10 mouse cellular contexts compared by ENCODE assay signal in genomic region chr6:51060848-51061535, GRCm38 (mm10).
DNase-seq lines count a peak whose midpoint lies in the region; ATAC-seq and TF ChIP-seq lines count a peak whose summit lies in the region.
"Had no signal": no experiment of that assay in that cellular context is flagged by ENCODE, and none has a peak within 500 bp of the region (broad histone marks: within the 10 kb centered on the region; RNA-seq: fewer than 3 reads in every experiment).

No protein-coding gene starts in this region.

- H3K9me3 ChIP-seq in lung, postnatal 0 days (ENCODE audit: low read length): no peaks in the 10 kb centered on the region
- H3K9me3 ChIP-seq in embryonic facial prominence, embryonic 11.5 days (replicated peaks; ENCODE audit: control insufficient read depth, low read length): no peaks in the 10 kb centered on the region
- no peaks in the 10 kb centered on the region for H3K9me3 ChIP-seq in forebrain, embryonic 13.5 days (replicated peaks)
- no peaks in the 10 kb centered on the region for H3K9me3 ChIP-seq in limb, embryonic 12.5 days

- TF ChIP-seq EP300 in lung, postnatal 0 days (IDR thresholded peaks at IDR 0.05): no peak

- no peak overlapping the region for H3K4me2 ChIP-seq in lung, postnatal 0 days (replicated peaks; ENCODE audit: low read depth, low read length)
- H3K4me2 ChIP-seq in embryonic facial prominence, embryonic 11.5 days (ENCODE audit: low read depth, low read length): no peak overlapping the region
- no peak overlapping the region for H3K4me2 ChIP-seq in forebrain, embryonic 13.5 days
- H3K4me2 ChIP-seq in limb, embryonic 12.5 days: no peak overlapping the region
- H3K4me2 ChIP-seq: lung, embryonic 14.5 days had no signal

- no peak for ATAC-seq in lung, postnatal 0 days
- no peak for ATAC-seq in embryonic facial prominence, embryonic 11.5 days (replicated peaks; ENCODE audit: insufficient number of reproducible peaks, low FRiP score, low TSS enrichment, low read depth)
- ATAC-seq in forebrain, embryonic 13.5 days: no peak
- no peak for ATAC-seq in limb, embryonic 12.5 days (ENCODE audit: insufficient number of reproducible peaks, insufficient read depth, low FRiP score, low TSS enrichment, low read depth)

- no peak for TF ChIP-seq CTCF in lung, postnatal 0 days (IDR thresholded peaks at IDR 0.05)

- WGBS in lung, postnatal 0 days: 56% methylated on average over 17 of the region's 17 CpGs
- 44% methylated on average over 17 of the region's 17 CpGs for WGBS in embryonic facial prominence, embryonic 11.5 days
- WGBS in forebrain, embryonic 13.5 days: 44% methylated on average over 17 of the region's 17 CpGs
- WGBS in limb, embryonic 12.5 days: 49% methylated on average over 17 of the region's 17 CpGs

- H3K36me3 ChIP-seq in lung, postnatal 0 days (ENCODE audit: insufficient read depth, low read length): no peaks in the 10 kb centered on the region
- H3K36me3 ChIP-seq in embryonic facial prominence, embryonic 11.5 days (replicated peaks; ENCODE audit: control insufficient read depth, insufficient read depth, low read depth, low read length): no peaks in the 10 kb centered on the region
- no peaks in the 10 kb centered on the region for H3K36me3 ChIP-seq in forebrain, embryonic 13.5 days (ENCODE audit: poor library complexity, severe bottlenecking)
- no peaks in the 10 kb centered on the region for H3K36me3 ChIP-seq in limb, embryonic 12.5 days

- H3K4me3 ChIP-seq in lung, postnatal 0 days (ENCODE audit: low read depth, low read length): no peak overlapping the region
- H3K4me3 ChIP-seq in embryonic facial prominence, embryonic 11.5 days (ENCODE audit: low read depth, low read length): no peak overlapping the region
- H3K4me3 ChIP-seq in forebrain, embryonic 13.5 days: no peak overlapping the region
- H3K4me3 ChIP-seq in limb, embryonic 12.5 days (replicated peaks): no peak overlapping the region

- H3K4me1 ChIP-seq in lung, postnatal 0 days (ENCODE audit: insufficient read depth, low read depth, low read length): no peaks in the 10 kb centered on the region
- no peaks in the 10 kb centered on the region; the same call in 1 of the 2 replicates for H3K4me1 ChIP-seq in embryonic facial prominence, embryonic 11.5 days (ENCODE audit: control insufficient read depth, insufficient read depth, low read length)
- H3K4me1 ChIP-seq in forebrain, embryonic 13.5 days: peaks cover 48% of the 10 kb centered on the region
- peaks cover 51% of the 10 kb centered on the region for H3K4me1 ChIP-seq in limb, embryonic 12.5 days (replicated peaks)

- H3K27ac ChIP-seq in lung, postnatal 0 days (ENCODE audit: low read length): no peak overlapping the region
- 0 out of 2 replicates have a peak overlapping the region, but pooled peaks have one; percentile 23 for H3K27ac ChIP-seq in embryonic facial prominence, embryonic 11.5 days (replicated peaks; ENCODE audit: low read depth, low read length)
- H3K27ac ChIP-seq in forebrain, embryonic 13.5 days: peak overlapping the region; percentile 77
- H3K27ac ChIP-seq in limb, embryonic 12.5 days: peak overlapping the region; percentile 62

- no peaks in the 10 kb centered on the region for H3K27me3 ChIP-seq in lung, postnatal 0 days (replicated peaks; ENCODE audit: insufficient read depth, low read length)
- H3K27me3 ChIP-seq in embryonic facial prominence, embryonic 11.5 days (ENCODE audit: control insufficient read depth, insufficient read depth, low read length): no peaks in the 10 kb centered on the region
- no peaks in the 10 kb centered on the region for H3K27me3 ChIP-seq in forebrain, embryonic 13.5 days
- H3K27me3 ChIP-seq in limb, embryonic 12.5 days: peaks cover 54% of the 10 kb centered on the region

- peak; percentile 16 for DNase-seq in lung, postnatal 0 days (ENCODE audit: low spot score)
- no peak for DNase-seq in lung, adult 18-20 months
- no peak for DNase-seq in embryonic facial prominence, embryonic 11.5 days (ENCODE audit: low spot score)
- no peak for DNase-seq in right cerebral cortex, postnatal 36 days (ENCODE audit: low spot score in 2 of 2)
- DNase-seq in thymus, postnatal 36 days: no peak
- DNase-seq: gastrocnemius, postnatal 14 days; kidney, postnatal 25 days; lung, embryonic 14.5 days had no signal

- no peak overlapping the region for H3K9ac ChIP-seq in lung, postnatal 0 days (replicated peaks; ENCODE audit: low read depth)
- H3K9ac ChIP-seq in embryonic facial prominence, embryonic 11.5 days (replicated peaks; ENCODE audit: low read length): no peak overlapping the region
- H3K9ac ChIP-seq in forebrain, embryonic 13.5 days: no peak overlapping the region
- no peak overlapping the region for H3K9ac ChIP-seq in limb, embryonic 12.5 days (replicated peaks)
- H3K9ac ChIP-seq: lung, embryonic 14.5 days had no signal
